Mouse (Mus musculus): ENCODE results near the gene Hoxa1.

Gene Hoxa1

GRCm38 (mm10) chr6:52189909-52190308 lies 31.8 kb upstream of the Hoxa1 start:
- DNase-seq (ENCODE audit: low spot score in 2 of 2) = no peak

GRCm38 (mm10) chr6:52189172-52189591 lies 31.1 kb upstream of the Hoxa1 start:
- no peak for DNase-seq (ENCODE audit: low spot score in 2 of 2)

GRCm38 (mm10) chr6:52186500-52186899 lies 28.4 kb upstream of the Hoxa1 start:
- DNase-seq (ENCODE audit: low spot score in 2 of 2) = no peak

- no peak for DNase-seq (ENCODE audit: low spot score in 2 of 2)
Observed at GRCm38 (mm10) chr6:52185834-52186233, 27.7 kb upstream of the Hoxa1 start.

GRCm38 (mm10) chr6:52185222-52185621 lies 27.1 kb upstream of the Hoxa1 start:
- DNase-seq (ENCODE audit: low spot score in 2 of 2) = no peak

GRCm38 (mm10) chr6:52184668-52185067 lies 26.6 kb upstream of the Hoxa1 start:
- DNase-seq (ENCODE audit: low spot score in 2 of 2) = no peak

- no peak for DNase-seq (ENCODE audit: low spot score in 2 of 2)
Observed at GRCm38 (mm10) chr6:52183311-52184080, 25.4 kb upstream of the Hoxa1 start.

- no peak for DNase-seq (ENCODE audit: low spot score in 2 of 2)
Observed at GRCm38 (mm10) chr6:52182793-52183192, 24.7 kb upstream of the Hoxa1 start.

- no peak for DNase-seq (ENCODE audit: low spot score in 2 of 2)
Observed at GRCm38 (mm10) chr6:52182030-52182429, 23.9 kb upstream of the Hoxa1 start.

- DNase-seq (ENCODE audit: low spot score in 2 of 2) = no peak
Observed at GRCm38 (mm10) chr6:52180726-52181125, 22.6 kb upstream of the Hoxa1 start.

GRCm38 (mm10) chr6:52180213-52180710 lies 22.1 kb upstream of the Hoxa1 start:
- no peak for DNase-seq (ENCODE audit: low spot score in 2 of 2)

GRCm38 (mm10) chr6:52179690-52180089 lies 21.6 kb upstream of the Hoxa1 start:
- DNase-seq (ENCODE audit: low spot score in 2 of 2) = no peak

- no peak for DNase-seq (ENCODE audit: low spot score in 2 of 2)
Observed at GRCm38 (mm10) chr6:52178918-52179665, 21.0 kb upstream of the Hoxa1 start.

GRCm38 (mm10) chr6:52177806-52178205 lies 19.7 kb upstream of the Hoxa1 start:
- DNase-seq (ENCODE audit: low spot score in 2 of 2) = no peak

GRCm38 (mm10) chr6:52177061-52177735 lies 19.1 kb upstream of the Hoxa1 start, which contains the start of gene 5730596B20Rik:
5730596B20Rik (plus strand) TSS chr6:52177498.
- DNase-seq (ENCODE audit: low spot score in 2 of 2) = no peak

- no peak for DNase-seq (ENCODE audit: low spot score in 2 of 2)
Observed at GRCm38 (mm10) chr6:52176391-52176790, 18.3 kb upstream of the Hoxa1 start.

- DNase-seq (ENCODE audit: low spot score in 2 of 2) = no peak
Observed at GRCm38 (mm10) chr6:52175864-52176263, 17.7 kb upstream of the Hoxa1 start.

GRCm38 (mm10) chr6:52174968-52175751 lies 17.0 kb upstream of the Hoxa1 start:
- no peak for DNase-seq (ENCODE audit: low spot score in 2 of 2)

GRCm38 (mm10) chr6:52173648-52174047 lies 15.5 kb upstream of the Hoxa1 start:
- no peak for DNase-seq (ENCODE audit: low spot score in 2 of 2)

- DNase-seq (ENCODE audit: low spot score in 2 of 2) = no peak
Observed at GRCm38 (mm10) chr6:52172501-52172900, 14.4 kb upstream of the Hoxa1 start.

GRCm38 (mm10) chr6:52171938-52172337 lies 13.8 kb upstream of the Hoxa1 start:
- no peak for DNase-seq (ENCODE audit: low spot score in 2 of 2)
